Mouse (Mus musculus) hindlimb bud, embryonic 11.5 days (tissue): ENCODE results near the gene Fermt3.

Experiments used
- DNase-seq: peaks from one replicate; pipeline ENCODE4 v3.0.0-alpha.2; 2012; ENCODE audit warnings: low read depth, low spot score; ENCODE audit errors: extremely low spot score

The Fermt3 gene

DNA sequence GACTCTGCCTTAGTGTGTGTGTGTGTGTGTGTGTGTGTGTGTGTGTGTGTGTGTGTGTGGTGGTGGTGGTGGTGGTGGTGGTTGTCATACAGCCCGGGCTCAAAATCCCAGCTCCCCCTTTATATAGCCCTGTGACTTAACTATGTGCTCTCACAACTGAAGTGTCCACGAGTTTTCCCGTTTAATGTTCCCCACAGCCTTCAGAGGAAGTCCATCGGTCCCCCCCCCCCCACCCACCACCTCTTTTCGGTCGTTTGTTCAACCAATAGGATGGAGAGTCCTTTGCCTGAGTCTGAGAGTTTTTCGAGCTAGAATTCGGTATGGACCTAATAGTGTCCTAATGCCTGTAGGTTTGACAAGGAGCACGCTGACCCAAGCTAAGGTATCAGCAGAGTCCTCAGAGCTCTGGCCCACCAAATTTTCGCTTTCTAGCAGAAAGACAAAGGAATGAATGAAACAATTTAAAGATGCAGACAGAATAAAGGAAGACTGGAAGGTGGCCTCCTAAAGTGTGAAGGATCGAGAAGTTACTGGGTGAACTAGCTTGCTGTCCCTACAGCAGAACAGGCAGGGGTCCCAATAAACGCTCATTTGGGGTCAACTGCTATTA lies 45.6 kb downstream of the Fermt3 start:
- DNase-seq = no peak

DNA sequence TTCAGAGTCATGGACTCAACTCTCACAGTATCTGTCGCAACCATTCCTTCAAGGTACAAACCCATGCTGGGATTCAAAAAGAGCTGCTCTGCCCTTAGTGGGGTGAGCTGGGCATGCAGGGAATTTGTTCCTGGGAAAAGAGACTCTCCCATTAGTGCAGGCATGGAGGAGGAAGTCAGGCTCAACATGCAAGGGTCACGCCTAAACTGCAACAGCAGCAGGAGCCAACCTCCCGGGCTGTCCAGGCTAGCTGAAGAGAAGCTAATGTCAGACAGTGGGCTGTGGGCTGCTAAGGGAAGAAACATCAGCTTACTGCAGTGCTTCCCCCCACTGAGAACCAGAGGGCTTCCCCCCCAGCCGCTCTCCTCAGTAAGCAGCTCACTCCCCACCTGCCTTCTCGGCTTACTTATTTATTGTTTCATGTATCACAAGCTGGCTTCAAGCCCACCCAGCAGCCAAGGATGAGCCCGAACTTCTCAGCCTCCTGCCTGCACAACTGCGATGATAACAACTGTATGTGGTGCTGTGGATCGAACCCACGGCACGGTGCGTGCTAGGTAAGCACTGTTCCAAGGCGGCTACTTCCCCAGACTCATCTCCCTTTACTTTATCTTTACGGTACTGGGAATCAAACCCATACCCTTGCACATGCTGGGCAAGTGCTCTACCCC lies 46.9 kb downstream of the Fermt3 start:
- no peak for DNase-seq

DNA sequence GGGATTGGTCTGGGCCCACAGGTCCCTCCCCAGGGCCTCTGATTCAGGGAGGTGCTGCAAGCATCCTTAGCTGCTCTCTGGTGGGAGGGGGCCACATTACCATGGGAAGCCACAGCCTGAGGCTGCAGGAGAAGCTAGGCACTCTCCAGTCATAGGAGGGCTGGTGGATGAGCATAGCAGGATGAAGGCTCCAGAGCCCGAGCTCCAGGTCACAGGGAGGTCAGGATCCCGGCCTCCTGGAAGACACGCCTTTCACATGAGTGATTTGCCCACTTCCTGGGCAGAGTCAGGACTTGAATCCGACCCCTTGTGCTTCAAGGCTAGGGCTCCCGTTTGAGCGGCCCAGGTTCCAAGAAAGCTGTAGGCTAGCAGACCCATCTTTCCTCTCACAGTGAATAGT lies 47.6 kb downstream of the Fermt3 start:
- DNase-seq = no peak

DNA sequence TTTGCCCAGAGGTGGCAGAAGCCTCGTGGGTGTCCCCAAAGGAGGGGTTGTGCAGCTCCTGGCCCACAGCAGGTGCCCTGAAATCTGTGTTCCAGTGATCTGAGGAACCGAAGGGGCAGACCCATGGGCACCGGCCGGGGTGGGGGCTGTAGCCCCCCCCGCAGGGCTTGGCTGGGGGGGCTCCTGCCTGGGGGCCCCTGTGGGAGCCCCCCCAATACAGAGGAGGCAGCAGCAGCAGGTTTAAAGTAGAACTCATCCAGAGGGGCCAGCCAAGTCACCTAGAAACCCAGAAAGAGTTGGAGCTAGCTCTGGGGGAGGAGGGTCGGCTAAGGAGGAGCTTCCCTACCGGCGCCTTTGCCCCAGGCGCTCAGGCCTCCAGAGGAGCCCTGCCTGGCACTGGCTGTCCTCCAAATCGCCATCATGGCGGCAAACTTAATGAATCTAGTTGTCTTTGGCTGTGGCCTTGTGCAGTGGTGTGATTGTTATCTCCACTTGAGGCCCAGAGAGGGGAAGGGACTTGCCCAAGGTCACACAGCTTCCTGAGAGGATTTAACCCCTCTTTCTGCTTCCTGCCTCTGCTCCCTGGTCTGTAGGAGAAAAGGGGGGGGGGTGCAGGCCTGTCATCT lies 48.7 kb downstream of the Fermt3 start:
- no peak for DNase-seq

DNA sequence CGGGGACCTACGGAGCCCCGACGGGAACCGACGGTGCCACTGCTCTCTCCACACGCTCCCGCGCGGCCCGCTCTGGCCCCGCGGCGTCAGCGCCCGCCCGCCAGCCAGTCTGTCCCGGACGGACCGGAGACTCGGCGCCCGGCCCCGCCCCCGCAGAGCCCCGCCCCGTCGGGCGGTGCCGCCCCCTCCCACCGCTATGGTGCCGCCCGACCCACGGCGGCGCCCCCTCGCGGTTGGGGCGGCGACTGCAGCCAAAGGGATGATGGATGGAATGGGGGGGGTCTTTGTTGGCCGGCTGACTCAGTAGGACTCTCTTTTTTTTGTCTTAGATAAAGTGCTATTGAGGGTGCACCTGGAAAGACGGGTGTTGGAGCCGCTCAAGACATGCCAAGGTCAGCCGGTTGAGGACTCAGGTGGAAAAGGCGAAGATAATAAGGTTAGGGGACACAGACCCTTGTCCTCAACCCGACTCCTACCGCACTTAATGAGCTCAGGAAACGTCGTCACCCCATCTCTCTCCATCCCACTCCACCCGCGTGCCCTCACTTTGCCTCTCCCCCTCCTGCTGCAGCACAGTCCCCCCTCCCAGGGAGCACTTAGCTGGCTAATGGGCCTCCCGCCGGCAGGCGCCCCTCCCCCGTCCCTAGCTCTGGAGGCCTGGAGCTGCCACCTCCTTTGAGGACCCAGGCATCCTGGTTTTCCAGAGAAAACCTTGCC lies 49.4 kb downstream of the Fermt3 start:
- no peak for DNase-seq

DNA sequence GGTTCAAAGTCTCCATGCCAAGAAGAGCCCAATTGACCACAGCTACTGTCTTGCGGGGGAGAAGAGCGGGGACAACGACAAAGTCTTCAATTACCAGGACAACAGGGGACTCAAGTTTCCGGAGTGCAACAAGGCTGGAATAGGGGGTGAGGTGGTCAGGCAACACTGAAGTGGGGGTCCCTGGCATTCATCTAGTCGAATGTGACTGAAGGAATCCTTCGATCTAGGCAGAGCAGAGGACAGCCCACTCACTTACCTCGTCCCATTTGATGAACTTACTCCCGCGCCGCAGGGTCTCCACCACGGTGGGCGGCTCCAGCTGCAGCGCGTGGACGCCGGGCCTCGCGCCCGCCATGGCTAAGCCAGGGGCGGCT lies 50.0 kb downstream of the Fermt3 start:
- no peak for DNase-seq

DNA sequence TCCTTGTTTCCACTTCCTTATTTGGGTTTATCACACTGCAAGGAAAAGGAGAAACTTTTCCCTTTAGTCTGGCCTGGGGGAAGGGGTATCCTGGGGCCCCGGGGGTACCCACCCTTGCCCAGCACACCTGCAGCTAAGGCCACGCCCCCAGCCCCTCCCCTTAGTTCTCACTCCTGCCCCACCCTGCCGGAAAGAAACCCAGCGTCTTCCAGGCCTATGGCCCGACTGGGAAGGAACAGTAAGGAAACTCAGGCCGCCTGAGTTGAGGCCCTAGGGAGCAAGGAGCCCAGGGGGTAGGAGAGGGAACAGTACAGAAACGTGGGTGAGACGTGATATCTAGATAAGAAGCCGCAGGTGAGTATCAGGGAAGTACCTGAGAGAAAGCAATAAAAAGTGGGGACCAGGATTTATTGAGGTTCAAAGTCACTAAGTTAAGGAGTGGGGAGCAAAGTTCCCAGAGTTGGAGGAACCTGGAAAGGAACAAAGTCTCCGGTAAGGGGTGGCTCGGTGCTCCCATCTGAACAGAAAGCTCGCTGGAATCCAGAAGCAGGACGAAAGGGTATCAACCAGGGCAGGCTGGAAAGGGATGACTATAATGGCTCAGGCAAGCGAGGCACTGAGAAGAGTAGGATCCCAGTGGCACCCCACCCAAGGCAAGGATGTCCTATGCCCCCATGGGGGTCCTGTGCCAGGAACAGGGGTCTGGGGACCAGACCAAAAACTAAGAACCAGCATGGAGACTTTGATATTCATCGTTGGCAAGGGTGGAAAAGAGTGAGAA lies 50.6 kb downstream of the Fermt3 start:
- DNase-seq = no peak

DNA sequence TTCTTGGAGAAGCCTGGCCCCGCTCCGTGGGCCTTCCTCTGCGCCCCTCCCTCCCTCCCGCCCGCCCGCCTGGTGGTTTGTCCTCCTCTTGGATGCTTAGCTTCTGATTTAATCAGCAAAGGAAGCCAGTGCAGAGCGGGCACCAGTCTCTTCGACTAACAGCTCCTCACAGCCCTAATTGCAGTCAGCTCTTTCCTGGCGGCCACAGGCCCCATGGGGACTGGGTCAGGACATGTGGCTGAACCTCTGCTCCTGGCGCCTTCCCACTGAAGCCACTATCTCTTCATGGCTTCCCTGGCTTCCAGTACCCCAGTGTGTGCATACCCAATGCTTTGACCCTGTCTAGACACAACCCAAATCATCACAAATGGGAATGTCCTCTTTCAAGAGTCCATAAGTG lies 62.8 kb downstream of the Fermt3 start:
- no peak for DNase-seq

DNA sequence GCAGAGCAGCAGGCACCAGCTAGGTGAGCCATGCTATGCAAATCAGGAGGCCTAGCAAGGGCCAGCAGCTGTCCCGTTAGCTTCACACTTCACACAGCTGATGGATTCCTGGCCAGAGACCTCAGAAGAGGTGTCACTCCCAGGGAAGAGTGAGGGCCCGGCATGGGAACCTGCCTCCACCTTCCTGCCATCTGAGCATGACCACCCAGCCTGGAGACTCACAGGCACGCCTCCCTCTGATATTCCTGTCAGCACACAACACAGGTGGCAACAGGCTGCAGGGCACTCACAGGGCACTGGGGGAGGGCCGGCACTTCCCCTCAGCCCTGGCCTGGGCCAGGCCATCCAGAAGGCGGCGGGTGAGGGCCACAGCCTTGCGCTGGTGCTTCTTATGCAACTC lies 63.8 kb downstream of the Fermt3 start:
- DNase-seq = no peak

DNA sequence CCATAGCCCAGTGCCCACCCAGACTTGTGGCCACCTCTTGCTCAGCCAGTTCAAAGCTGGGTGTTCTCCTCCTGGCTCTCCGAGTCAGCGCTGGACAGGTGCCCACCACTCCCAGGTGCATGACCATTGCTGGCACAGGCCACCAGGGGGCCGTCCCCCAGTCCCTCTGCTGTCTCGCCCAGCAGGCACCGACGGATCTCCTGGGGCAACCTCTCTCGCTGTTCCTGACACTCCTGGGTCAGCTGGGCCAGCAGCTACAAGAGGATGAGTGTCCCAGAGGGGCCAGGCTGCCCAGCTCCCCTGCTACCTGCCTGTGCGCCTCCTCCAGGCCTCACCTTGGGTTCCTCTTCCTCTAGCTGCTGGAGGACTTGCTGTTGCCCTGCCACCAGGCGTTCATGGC lies 65.2 kb downstream of the Fermt3 start:
- DNase-seq = no peak

DNA sequence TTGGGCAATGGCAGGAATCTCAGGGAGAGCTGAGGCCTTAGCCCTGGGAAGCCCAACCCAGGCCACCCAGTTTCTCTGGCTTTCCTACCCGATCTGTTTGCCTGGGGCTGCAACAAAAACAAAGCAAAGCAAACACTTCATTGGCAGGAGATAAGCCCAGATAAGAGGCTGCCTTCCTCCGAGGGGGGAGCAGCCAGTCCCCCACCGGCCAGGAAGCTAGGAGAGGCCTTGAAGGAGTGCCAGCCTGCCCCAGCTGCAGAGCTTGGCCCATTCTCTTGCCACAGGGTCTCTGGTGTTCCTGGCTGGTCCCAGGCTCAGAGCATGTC lies 66.6 kb downstream of the Fermt3 start:
- DNase-seq = no peak

DNA sequence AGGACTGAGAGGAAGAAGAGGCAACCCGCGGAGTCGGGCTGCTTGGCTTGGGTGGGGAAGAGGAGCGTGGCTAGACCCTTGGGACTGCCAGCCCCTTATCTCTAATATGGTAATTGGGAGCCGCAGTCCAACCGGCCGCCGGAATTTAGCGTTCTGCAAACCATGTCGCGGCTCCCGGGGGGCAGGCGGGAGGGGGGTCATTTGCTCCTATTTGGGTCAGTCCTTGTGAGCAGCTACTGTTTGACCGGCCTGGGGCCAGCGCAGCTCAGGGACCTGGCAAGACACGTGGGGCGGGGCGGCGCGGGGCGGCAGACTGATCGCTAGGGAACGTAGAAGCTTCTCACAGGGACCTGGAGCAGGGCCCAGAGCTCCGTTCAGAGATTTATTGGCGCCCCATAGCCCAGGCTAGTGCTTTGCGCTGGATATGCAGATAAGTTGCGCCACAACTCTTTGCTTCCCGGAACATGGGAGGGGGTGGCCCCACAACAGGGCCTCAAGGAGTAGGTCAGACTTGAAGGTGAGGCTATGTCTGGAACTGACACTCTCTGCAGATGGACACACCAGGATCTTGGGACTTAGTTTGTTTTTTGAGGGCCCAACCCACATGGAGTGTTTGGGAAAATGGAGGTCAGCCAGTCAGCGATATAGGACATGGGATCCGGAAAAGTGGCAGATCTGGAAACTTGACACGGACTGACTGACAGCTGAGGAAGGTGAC lies 67.1 kb downstream of the Fermt3 start:
- no peak for DNase-seq

DNA sequence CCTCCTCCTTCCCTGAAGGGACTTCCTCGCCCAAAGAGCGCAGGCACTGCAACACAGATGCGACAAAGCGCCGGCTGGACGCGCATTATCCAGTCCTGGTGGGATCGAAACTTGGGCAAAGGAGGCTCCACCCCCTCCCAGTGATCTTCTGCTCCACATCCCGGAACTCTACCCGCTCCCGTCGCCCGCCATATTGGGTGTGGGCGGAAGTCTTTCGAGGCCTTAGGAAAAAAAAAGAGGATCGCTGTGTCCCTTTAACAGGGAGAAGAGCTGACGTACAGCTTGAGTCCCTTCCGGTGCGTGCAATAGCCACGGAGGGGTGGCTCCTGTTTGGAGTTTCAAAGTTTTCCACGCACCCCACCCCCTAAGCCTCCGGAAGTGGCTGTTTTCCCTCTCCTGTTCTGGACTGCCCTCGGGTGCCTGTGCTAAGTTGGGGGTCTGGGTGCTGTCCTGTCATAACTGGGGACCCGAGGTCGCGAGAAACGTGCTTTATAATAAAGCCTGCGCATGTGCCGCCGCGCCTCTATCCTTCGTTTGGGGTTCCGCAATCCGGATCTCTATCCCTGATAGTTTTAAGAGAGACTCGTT lies 67.8 kb downstream of the Fermt3 start:
- DNase-seq = no peak

DNA sequence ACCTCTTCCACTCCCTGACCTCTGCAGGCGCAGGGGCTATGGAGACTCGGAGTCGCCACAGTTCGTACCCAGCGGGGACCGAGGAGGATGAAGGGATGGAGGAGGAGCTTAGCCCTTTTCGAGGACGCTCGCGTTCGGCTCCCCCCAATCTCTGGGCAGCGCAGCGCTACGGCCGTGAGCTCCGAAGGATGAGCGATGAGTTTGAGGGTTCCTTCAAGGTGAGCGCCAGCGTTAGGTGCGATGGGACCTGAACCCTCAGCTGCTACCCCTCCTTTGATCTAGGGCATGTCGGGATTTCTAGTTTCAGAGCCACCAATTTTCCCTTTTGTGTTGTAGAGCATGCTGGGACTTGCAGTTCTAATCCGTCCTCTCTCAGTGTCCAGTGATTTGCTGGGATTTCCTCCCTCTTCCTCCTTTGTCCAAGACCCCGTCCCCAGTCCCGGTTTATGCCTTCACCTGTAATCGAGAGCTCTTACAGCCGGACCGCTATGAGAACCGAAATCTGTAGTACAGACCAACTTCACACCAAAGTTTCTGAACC lies 68.6 kb downstream of the Fermt3 start:
- DNase-seq = no peak

DNA sequence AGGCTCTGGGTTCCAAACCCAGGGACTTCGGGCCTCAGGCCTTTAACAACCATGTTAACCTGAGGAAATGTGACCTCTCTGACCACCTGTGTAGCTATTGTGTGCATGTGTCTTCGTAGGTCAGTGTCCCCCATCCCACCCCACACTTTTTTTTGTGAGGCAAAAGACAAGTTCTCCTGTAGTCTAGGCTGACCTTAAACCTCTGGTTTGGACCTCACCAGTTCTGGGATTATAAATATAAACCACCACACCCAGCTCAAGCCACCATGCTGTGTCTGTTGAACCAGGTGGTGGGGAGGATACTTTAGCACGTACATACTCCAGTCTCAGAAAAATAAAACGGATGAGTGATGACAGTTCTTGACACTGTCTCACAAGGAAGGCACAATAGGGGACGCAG lies 69.3 kb downstream of the Fermt3 start:
- DNase-seq = no peak

DNA sequence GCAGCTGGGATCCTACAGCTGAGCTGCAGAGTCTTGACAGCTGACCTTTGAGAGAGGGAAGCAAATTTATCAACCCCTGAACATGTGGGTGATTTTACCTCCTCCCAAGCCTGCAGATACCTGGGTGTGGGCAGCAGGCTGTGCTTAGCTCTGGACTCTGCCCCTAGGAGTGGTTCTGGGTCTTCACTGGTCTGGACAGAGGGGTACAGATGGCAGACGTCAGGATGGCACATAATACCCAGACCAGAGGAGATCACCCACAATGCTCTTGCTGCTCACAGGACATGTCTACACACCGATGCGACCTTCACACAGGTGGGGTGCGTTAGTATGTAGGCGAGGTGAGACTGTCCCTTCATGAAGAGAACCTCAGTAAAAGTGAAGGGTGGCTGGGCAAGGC lies 69.7 kb downstream of the Fermt3 start:
- DNase-seq = no peak
